Mouse (Mus musculus) stomach, postnatal 0 days (tissue): ENCODE data around the gene Creb1.

Source experiments
- CTCF ChIP-seq: IDR thresholded peaks from 2 replicates; pipeline ENCODE4 v1.5.1; 2016; ENCODE audit warnings: antibody characterized with exemption, low read depth, mild to moderate bottlenecking, moderate library complexity
- EP300 ChIP-seq: optimal IDR thresholded peaks from 2 replicates; pipeline ENCODE3; 2016; ENCODE audit warnings: antibody characterized with exemption

- no peak for TF ChIP-seq CTCF
- TF ChIP-seq EP300 = no peak
Measured at GRCm38 (mm10) chr1:64546070-64546469, 13.6 kb downstream of the Creb1 start.
